Mouse (Mus musculus) E14TG2a.4 (cell line): ENCODE results near the gene Klhl23.

ENCODE experiments used
- CTCF ChIP-seq: conservative IDR thresholded peaks from 2 replicates; pipeline ENCODE4 v1.5.1; 2014; ENCODE audit warnings: low read length
- POU5F1 ChIP-seq: IDR thresholded peaks from 2 replicates; pipeline ENCODE4 v1.6.1; 2014; ENCODE audit warnings: low read length, borderline replicate concordance

- TF ChIP-seq CTCF (no peak), POU5F1 (no peak)
Measured at GRCm38 (mm10) chr2:69885050-69885449, 63.3 kb downstream of the Klhl23 start.
